Mouse (Mus musculus): Measurements from ENCODE around the gene Sec1.
"Not testable (repeated sequence)": the region's sequence is repeated elsewhere in the genome, so short reads cannot be mapped to it uniquely, and the experiment has no call there.

The Sec1 gene

GRCm38 (mm10) chr7:45677627-45678295 lies 16.4 kb downstream of the Sec1 start:
- no peak for DNase-seq

DNA sequence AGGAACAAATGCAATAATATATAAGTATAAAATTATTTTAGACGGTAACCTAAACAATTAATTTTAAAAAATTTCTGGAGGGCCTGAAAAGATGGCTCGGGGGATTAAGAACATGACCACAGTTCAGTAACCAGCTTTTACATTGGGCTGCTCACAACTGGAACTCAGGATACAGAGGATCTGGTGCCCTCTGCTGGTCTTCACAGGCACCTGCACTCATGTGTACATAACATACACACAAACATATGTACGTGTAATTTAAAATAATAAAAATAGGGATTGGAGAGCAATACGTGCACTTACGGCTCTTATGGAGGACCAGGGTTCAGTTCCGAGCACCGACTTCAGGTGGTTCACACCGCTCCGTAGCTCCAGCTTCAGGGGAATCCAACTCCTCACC lies 25.3 kb downstream of the Sec1 start:
- DNase-seq = no peak

DNA sequence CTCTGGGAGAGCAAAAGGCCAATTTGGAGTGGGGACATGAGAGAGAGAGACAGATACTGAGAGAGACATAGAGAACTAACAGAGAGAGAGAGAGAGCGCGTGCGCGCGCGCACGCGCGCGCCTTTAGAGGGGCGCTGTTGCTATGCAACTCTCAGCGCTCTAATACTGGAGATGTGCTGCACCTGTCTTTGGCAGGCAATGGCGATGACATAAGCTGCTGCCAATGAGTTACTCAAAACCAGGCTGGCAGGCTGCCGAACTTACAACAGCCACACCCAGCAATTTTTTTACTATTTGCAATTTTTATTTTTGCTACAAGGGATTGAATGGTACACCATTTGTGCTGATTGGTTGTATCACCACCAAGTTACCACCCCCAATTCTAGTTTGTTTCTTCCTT lies 26.4 kb downstream of the Sec1 start:
- no peak for DNase-seq

DNA sequence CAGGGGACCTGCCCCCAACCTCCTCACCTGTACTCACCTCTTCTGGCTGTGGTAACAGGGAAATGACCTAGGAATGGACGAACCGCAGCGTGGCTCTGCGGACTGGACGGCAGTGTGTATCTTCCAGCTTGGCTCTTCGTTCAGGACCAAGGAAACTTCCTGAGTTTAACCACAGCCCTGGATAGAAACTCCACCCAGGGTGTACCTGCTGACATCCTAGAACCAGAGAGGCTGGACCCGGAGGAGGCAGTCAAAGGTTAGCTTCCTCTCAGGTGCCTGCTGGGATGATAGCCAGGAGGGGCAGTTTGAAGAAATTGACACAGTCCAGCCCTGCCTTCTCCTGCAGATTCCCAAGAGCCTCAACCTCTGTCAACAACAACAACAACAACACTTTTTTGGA lies 28.0 kb downstream of the Sec1 start, which contains the start of gene Fut2:
TSS of gene Fut2 (minus strand) at position 234 of the 400 bp plus-strand sequence.
- no peak for DNase-seq

- DNase-seq = no peak
These were observed 28.7 kb downstream of the Sec1 start for GRCm38 (mm10) chr7:45665303-45666138.

DNA sequence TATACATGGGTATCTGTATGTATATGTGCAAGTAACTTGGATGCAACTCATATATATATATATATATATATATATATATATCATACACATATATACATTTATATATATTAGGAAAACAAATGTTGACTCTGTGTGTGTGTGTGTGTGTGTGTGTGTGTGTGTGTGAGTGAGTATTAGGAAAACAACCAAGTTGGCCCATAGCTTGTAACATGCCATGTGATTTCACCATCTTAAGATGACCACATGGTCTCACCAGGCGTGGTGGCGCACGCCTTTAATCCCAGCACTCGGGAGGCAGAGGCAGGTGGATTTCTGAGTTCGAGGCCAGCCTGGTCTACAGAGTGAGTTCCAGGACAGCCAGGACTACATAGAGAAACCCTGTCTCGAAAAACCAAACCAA lies 32.5 kb downstream of the Sec1 start:
- DNase-seq = not testable (repeated sequence)

GRCm38 (mm10) chr7:45660746-45661478 lies 33.3 kb downstream of the Sec1 start:
- no peak for DNase-seq

DNA sequence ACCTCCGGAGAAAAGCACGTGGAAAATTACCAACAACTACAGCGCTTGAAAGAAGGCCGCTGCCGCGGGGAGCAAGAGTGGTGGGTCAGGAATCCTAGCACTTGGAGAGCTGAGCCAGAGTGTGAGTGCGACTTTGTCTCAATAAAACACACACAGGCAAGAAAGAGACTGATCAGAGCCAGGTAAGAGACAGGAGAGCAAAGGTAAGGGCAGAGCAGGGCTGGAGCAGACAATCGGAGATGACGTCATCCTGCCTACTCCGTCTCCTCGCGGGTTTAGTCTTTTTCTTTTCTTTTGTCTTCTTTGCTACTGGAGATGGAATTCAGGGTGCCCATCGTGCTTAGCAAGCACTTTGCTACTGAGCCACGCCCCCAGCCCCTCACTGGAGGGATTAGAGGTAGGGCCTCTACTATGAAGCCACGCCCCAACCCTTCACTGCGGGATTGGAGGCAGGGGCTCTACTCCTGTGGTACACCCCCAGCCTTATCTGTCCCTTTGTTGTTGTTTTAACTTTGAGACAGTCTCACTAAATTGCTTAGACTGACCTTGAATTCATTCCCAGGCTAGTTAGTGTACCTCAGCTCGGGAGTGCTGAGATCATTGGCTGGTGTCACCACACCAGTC lies 39.7 kb downstream of the Sec1 start:
- peak in 1 of 2 experiments; percentile 41 for DNase-seq

GRCm38 (mm10) chr7:45650484-45650883 lies 43.7 kb downstream of the Sec1 start:
- DNase-seq = not testable (repeated sequence)

- no peak for DNase-seq
These were observed 44.9 kb downstream of the Sec1 start for GRCm38 (mm10) chr7:45649351-45649750.

GRCm38 (mm10) chr7:45646671-45647070 lies 47.5 kb downstream of the Sec1 start:
- no peak for DNase-seq

DNA sequence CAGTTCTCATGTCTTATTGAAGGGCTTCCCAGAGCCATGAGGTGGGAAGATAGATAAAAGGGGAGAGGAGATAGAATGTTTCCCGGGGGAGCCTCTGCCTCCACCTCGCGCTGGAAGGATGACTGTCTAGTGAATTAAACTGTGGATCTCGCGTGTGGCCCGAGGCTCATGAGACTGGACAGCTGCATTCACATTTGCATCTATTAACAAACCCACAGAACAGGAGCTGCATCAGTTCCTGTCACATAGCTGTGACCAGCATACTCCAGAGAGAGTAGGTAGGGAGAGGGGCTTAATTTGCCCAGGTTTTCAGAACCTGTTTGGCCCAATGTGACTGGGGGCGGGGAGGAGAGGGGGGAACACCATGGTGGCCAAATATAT lies 48.6 kb downstream of the Sec1 start:
- no peak for DNase-seq

- no peak for DNase-seq
These were observed 49.2 kb downstream of the Sec1 start for GRCm38 (mm10) chr7:45644872-45645590.

DNA sequence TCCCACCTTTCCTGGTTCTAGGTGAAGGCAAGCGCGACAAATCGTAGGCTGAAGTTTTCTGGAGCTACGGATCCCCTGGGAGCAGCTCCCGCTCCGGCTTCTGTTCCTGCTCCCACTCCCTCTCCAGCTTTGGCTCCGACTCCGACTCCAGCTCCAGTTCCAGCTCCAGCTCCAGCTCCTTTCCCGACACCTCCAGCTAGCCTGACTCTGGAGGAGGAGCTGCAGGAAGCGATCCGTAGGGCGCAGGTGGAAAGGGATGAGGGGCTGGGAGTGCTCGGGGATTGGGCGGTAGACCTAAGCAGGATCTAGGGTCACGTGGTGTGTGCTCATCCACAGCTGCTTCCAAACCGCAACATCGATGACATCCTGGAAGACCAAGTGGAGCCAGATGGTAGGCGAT lies 50.0 kb downstream of the Sec1 start:
- DNase-seq = peak; percentile 67 to 80

DNA sequence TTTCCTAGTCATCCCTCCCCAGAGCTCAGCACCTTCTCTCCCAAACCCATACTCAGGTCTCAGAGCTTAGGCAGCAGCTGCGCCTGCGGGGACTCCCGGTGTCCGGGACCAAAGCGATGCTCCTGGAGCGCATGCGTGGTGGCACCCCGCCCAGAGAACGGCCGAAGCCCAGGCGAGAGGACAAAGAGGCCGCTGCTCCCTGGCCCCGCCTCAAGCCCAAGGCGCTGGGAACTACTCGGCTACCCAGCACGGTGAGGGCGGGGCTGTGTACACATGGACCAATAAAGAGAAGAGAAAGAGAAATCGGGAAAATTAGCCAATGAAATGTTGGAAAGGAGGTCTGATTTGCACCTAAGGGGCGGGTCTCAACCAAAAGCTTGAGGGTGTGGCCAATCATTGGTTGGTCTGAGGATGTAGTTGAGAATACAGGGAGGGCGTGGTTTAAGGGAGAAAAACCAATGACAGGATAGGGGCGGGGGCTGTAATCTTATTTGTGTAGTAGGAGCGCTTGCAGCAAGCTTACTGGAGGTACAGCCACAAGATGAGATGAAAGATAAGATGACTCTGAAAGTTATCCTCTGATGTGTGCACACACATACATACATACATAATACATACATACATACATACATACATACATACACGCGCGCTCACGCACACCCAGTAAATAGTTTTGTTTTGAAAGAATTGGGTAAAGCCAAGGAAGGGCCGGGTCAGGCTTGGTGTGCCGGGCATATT lies 50.6 kb downstream of the Sec1 start:
- DNase-seq = peak; percentile 97 to 99

GRCm38 (mm10) chr7:45642503-45643255 lies 51.5 kb downstream of the Sec1 start:
- DNase-seq = no peak

DNA sequence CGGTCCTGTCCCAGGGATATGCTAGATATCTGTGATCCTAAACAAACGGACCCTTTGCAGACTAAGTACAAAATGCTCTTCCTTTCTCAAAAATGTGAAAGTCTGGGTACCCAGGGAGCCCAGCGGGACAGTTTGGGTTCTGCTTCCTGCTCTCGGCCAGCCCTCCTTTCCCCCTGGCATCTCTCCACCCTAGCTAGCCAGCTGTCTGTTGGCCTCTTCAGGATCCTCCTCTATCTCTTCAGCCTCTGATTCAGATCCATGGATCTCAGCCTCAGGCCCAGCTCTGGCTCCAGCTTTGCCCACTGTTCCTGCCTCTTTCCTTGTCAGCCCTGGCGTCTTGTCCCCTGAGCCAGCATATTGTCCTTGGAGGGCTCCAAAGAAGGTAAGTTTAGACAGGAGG lies 52.1 kb downstream of the Sec1 start:
- no peak for DNase-seq

DNA sequence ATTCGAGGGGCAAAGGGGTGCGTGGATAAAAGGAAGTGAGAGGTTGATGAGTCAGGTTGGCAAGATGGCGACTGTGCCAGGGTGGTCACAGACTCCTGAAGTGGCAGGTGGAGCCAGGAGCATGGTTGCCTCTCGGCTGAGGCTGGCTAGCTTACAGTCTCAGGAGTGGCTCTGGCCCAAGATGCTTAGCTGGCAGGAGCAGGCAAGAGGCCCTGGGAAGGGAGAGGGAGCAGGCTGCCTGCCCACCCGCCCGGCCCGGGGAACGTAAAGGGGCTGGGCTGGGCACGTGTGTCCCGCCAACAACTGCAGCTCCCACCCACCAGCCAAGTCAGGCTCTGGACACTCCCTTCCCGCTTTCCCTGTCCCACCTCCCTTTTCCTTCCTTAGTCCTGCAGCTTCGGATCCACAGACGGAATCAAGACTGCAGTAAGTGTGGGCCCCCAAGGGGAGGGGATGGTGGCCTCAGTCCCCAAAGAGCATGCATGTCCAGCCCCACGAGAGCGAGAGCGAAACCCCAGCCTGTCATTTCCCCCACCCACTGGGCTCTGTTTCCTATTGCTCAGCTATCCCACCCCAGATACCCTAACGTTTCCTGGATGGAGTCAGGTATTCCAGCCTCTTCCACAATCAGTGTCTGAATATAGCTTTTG lies 52.7 kb downstream of the Sec1 start:
- DNase-seq = peak in 1 of 2 experiments; percentile 61

- peak in 1 of 2 experiments; percentile 38 for DNase-seq
These were observed 53.8 kb downstream of the Sec1 start for GRCm38 (mm10) chr7:45640191-45640957.
